Mouse (Mus musculus): Measurements from ENCODE around the gene Slc4a7. TPM values are rescaled to one million over a fixed set of nuclear protein-coding genes. Genes with fewer than 3 reads are reported as not detected.

Gene Slc4a7
- total RNA-seq (2021), result 10 to 100 TPM; 18.3 to 18.4 TPM

GRCm38 (mm10) chr14:14701710-14702329, at the start of gene Slc4a7:
Gene Slc4a7, plus strand, starts transcription at chr14:14702279.
- no peak for DNase-seq
- intact Hi-C loops (cut with DNase I), result loop anchor here (2.0 to 10.0 kb wide), 4 partner anchors 69 to 1665 kb away; partner anchors contain the start of genes Il3ra and Top2b

DNA sequence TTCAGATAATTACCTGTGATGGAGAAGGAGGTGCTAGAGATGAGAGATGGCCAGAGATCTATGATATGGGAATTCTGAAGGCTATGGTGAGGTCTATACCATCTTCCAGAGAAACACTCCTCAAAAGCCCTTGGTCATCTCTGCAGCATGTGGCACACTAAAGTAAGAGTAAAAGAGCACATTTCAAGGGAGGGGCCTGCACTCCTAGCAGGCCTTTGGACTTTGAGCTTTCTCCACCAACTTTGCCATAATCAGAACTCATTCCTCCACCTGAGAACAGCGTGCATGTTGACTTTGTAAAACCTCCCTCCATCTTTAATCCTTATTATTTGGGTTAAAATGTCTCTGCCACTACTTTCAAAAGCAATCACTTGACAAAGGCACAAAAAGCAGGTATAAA, 31.5 kb upstream of the Slc4a7 start:
- DNase-seq, result no peak
- intact Hi-C loops (cut with DNase I), result no loop called here

DNA sequence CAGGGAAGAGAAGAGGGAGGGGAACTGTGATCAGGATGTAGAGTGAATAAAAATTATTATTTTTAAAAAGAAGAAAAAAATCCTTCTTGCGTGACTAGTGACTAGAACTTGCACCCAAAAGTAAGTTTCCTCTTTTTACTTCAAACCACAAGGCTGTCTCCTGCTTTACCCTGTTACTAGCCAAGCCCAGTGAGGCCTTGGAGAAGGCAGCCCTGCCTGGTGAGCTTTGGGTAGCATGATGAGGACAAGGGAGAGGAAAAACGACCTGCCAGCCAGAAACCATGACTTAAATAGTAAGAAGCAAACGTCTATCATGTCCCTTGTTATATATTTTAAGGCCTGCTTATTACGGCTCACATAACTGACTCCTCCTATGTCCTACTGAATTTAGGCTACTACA, 20.5 kb upstream of the Slc4a7 start:
- intact Hi-C loops (cut with DNase I), result no loop called here
- no peak for DNase-seq

DNA sequence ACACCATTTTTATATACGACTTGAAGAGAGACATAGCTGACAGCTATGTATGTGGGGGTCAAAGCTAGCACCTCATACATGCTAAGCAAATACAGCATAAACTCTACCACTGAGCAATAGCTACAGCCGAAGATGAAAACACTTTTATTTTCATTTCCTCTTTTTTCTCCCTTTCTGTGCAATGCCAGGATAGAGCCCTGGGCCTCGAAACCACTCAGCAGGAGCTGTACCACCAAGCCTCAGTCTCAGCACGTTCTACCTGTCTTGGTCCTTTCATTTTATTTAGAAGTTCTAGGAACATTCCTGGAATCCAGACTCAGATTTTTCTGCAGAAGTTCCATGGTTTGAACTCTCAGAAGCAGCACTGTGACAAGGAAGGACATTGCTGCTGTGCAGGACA, 17.3 kb upstream of the Slc4a7 start:
- intact Hi-C loops (cut with DNase I), result no loop called here
- no peak for DNase-seq

GRCm38 (mm10) chr14:14686101-14686551, 16.0 kb upstream of the Slc4a7 start:
- DNase-seq, result peak in 1 of 2 experiments; percentile 10
- intact Hi-C loops (cut with DNase I), result no loop called here

DNA sequence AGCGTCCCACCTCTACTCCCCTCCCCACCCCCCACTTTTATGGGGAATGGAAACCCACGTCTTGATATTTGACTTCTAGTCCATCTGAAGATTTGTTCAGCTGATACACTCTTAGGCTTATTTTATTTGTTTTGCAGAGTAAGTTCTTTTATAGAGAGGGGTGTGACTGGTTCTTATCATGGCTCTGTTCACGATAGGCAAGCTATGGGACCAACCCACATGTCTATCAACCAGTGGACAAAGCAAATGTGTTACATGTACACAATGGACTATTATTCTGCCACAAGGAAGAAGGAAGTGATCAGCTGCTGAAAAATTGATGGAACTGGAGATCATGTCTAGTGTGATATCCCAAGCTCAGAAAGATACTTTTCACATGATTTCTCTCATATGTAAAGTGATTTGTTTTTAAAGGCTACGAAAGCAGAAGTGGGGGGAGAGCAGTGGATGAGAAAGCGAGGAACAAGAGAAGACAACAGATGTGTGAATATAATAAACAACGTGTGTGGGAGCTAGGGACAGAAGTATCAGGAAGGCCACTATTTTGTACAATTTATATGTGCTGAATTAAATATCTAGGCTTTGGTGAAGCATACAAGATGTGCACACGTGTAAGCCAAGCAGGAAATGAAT, 14.7 kb upstream of the Slc4a7 start:
- intact Hi-C loops (cut with DNase I), result no loop called here
- DNase-seq, result no peak

- intact Hi-C loops (cut with DNase I), result loop anchor here (2.0 to 10.0 kb wide), 4 partner anchors 70 to 1665 kb away; partner anchors contain the start of genes Il3ra and Top2b
- peak; percentile 94 for DNase-seq
Measured at GRCm38 (mm10) chr14:14702399-14703345, 593 bp downstream of the Slc4a7 start.

- intact Hi-C loops (cut with DNase I), result loop anchor here (2.0 to 10.0 kb wide), 4 partner anchors 71 to 1664 kb away; partner anchors contain the start of genes Il3ra and Top2b
Measured at GRCm38 (mm10) chr14:14703346-14703871, 1.3 kb downstream of the Slc4a7 start.

GRCm38 (mm10) chr14:14704651-14705050, 2.6 kb downstream of the Slc4a7 start:
- DNase-seq, result no peak
- intact Hi-C loops (cut with DNase I), result loop anchor here (5.0 to 10.0 kb wide), 3 partner anchors 102 to 1663 kb away; partner anchors contain the start of genes Il3ra and Top2b

More at GRCm38 (mm10) chr14:14703346-14703871, 1.3 kb downstream of the Slc4a7 start:
- peak; percentile 69 to 73 for DNase-seq

GRCm38 (mm10) chr14:14705126-14705525, 3.0 kb downstream of the Slc4a7 start:
- intact Hi-C loops (cut with DNase I), result loop anchor here (10.0 kb wide), 1 partner anchor 360 kb away; the partner anchor contains the start of gene Il3ra

GRCm38 (mm10) chr14:14706381-14706780, 4.3 kb downstream of the Slc4a7 start:
- DNase-seq, result no peak
- intact Hi-C loops (cut with DNase I), result loop anchor here (10.0 kb wide), 1 partner anchor 362 kb away; the partner anchor contains the start of gene Il3ra

More at GRCm38 (mm10) chr14:14705126-14705525, 3.0 kb downstream of the Slc4a7 start:
- DNase-seq, result no peak

DNA sequence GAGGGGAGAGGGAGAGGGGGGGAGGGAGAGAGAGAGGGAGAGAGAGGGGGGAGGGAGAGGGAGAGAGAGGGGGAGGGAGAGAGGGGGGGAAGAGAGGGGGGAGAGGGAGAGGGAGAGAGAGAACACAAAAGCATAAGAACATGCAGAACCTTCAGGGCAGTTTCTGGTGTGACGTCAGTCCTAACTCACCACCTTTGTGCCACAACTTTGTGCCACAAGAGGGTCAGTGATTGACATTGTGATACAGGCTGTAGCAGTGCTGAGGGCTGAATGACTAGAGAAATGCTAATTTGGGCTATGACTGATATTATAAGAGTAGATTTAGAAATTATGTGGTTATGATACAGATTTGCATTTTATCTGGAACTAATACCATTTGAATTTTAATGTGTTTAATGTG, 5.0 kb downstream of the Slc4a7 start:
- intact Hi-C loops (cut with DNase I), result loop anchor here (10.0 kb wide), 1 partner anchor 362 kb away; the partner anchor contains the start of gene Il3ra
- DNase-seq, result no peak

- intact Hi-C loops (cut with DNase I), result loop anchor here (10.0 kb wide), 1 partner anchor 364 kb away; the partner anchor contains the start of gene Il3ra
- no peak for DNase-seq
Measured at GRCm38 (mm10) chr14:14709021-14709420, 6.9 kb downstream of the Slc4a7 start.

- DNase-seq, result peak; percentile 13 to 25
- intact Hi-C loops (cut with DNase I), result no loop called here
Measured at GRCm38 (mm10) chr14:14714130-14714529, 12.1 kb downstream of the Slc4a7 start.

- intact Hi-C loops (cut with DNase I), result no loop called here
- DNase-seq, result no peak
Measured at GRCm38 (mm10) chr14:14715794-14716193, 13.7 kb downstream of the Slc4a7 start.

DNA sequence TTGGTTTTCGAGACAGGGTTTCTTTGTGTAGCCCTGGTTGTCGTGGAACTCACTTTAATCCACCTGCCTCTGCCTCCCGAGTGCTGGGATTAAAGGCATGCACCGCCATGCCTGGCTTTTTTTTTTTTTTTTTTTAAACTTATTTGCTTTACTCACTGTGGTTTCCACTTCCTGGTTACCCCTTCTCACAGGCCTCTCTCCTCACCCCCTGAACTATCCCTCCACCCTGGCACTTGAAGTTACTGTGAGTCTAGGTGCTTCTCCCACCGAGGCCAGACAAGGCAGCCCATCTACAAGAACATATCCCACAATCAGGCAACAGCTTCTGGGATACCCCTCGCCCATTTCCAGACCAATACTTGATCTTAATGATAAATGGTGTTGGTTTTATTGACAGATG, 14.8 kb downstream of the Slc4a7 start:
- DNase-seq, result no peak
- intact Hi-C loops (cut with DNase I), result no loop called here

- no peak for DNase-seq
- intact Hi-C loops (cut with DNase I), result no loop called here
Measured at GRCm38 (mm10) chr14:14718556-14718955, 16.5 kb downstream of the Slc4a7 start.

- intact Hi-C loops (cut with DNase I), result no loop called here
- DNase-seq, result no peak
Measured at GRCm38 (mm10) chr14:14781169-14781568, 79.1 kb downstream of the Slc4a7 start.

DNA sequence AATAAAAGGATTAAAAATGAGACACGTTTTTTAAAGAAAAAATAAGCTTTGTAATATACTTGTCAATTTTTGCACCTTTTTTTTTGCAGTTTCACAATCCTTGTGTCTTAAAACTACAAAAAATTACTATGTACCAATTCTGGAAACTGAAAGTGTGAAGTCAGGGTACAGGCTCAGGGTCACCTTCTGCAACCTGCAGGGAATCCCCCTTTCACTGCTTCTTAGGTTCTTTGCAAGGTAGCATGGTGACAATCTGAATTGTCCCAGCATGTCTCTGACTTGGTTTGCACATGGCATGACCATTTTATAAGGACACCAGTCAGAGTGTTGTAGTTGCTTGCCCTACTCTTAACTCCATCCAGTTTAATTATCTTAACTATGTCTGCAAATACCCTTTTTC, 82.1 kb downstream of the Slc4a7 start:
- intact Hi-C loops (cut with DNase I), result no loop called here
- DNase-seq, result no peak

DNA sequence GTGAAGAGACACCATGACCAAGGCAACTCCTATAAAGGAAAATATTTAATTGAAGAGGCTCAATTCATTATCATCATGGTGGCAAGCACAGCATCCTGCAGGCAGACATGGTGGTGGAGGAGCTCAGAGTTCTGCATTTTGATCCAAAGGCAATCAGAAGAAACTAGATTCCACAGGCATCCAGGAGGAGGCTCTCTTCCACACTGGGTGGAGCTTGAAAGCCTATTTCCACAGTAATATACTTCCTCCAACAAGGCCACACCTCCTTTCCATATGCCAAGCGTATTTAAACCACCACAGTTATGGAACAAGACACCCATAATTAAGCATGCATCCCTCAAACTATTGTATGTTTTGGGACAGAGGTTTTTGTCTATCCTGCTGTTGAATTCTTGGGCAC, 84.9 kb downstream of the Slc4a7 start:
- intact Hi-C loops (cut with DNase I), result no loop called here
- no peak for DNase-seq
